Mouse (Mus musculus): ENCODE results near the gene Smpd4. TPM values are rescaled to one million over a fixed set of nuclear protein-coding genes. Genes with fewer than 3 reads are reported as not detected.

Gene Smpd4
- 10.5 and 12.4 TPM in 2 replicates for polyA plus RNA-seq (2015; fragmentation: Nextera tagmentation; extraction: Ambion mirVana)

DNA sequence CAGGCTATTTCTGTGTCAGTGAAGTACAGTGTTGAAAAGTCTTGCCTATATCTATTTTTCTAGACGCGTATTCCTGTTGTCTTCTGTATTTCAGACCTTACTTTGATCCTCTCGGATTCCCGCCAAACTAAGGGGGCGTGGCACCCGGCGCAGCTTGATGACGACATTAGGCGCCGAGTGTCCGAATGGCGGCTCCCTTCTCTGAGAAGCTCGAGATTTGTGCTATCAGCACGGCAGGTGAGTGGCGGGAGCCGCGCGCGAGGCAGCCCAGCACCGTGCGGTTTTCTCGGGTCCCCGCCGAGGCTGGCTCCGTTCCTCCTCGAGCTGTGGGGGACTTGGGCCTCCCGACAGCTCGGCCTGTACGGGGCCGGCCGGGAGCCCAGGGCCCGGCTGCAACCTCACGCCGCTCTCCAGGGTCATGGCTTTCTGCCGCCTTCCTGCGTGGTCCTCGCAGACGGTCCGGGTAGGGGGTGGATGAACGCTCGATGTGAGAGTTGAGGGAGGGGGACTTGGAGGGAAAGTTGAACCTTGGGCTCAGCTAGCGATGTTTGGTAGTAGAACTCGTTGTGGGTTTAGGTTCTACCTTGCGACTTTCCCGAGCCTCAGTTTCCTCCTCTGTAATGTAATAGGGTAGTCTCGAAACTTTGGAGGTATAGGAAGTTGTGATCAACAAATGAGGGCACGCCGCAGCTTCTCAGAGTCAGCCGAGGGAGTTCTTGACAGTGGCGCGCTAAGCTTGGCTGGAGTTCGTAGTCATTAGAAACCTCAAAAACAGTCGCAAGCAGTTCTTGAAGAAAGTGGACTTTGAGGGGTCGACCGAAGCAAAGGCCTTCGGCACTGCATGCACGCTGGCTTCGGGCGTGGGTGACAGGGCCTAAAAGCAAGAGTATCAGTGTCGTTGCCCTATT, at the start of gene Smpd4:
Gene Smpd4, plus strand, starts transcription at position 157 of the 908 bp plus-strand sequence.

DNA sequence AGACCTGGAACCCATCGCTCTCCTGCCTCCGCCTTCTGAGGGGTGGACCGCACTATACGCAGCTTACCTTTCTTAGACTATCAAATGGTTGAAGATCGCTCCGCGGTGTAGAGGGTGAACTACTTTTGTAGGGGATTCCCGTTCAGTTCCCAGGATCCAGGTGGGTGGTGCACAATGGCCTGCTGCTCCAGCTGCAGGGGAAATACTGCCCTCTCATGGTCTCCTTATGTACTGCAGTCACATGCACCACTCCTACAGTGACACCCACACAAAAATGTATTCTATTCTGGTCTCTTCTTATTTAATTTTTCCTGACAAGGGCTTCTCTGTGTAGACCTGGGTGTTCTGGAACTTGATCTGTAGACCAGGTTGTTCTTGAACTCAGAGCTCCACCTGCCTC, 36.1 kb upstream of the Smpd4 start, which contains the start of gene Slc7a4:
Gene Slc7a4, minus strand, starts transcription at position 151 of the 400 bp plus-strand sequence.

DNA sequence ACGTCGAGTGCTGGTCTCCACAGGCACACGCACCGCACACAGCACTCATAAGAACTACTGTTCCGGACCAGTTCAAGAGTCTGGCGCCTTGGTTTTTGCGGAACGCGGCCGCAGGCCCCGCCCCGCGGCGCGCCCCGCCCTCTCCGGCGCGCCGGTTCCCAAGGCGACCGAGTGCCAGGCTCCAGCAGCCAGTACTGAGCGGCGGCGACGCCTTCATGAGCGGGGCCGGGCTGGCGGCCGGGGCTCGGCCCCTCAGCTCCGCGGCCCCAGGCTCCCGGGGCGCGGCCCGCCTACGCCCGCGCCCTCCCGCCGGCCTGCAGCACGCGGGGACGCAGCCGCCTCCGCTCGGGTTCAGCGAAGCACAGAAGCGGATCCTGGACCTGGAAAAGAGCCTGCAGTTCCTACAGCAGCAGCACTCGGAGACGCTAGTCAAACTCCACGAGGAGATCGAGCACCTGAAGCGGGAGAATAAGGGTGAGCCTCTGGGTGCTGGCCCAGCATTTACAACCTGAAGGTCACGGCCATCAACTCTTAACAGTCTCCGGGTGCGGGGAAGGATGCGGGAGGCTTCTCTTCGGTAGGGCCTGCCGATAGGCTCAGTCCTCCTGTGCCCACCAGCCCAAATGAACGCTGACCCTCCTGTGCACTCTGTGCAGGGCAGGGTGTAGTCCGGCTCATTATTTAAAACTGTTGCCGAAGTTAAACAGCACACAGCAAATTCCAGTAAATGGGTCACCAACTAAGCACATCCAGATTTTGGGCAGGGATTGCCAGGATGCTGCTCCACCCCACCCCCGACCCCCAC, 27.4 kb downstream of the Smpd4 start, which contains the start of gene Ccdc74a:
Gene Ccdc74a, plus strand, starts transcription at position 161 of the 805 bp plus-strand sequence.

Other genes starting within 250 kb of the Smpd4 start
- 10.1 and 11.3 TPM in 2 replicates for gene Snap29, start 213.4 kb upstream of the Smpd4 start, polyA plus RNA-seq (2015; fragmentation: Nextera tagmentation; extraction: Ambion mirVana)
- gene Pi4ka, start 213.0 kb upstream of the Smpd4 start, polyA plus RNA-seq (2015; fragmentation: Nextera tagmentation; extraction: Ambion mirVana), result 18.3 and 19.6 TPM in 2 replicates
- gene Crkl, start 167.4 kb upstream of the Smpd4 start, polyA plus RNA-seq (2015; fragmentation: Nextera tagmentation; extraction: Ambion mirVana), result 33.2 and 39.0 TPM in 2 replicates
- gene Aifm3, start 129.7 kb upstream of the Smpd4 start, polyA plus RNA-seq (2015; fragmentation: Nextera tagmentation; extraction: Ambion mirVana), result 2.3 and 6.2 TPM in 2 replicates
- gene Lztr1, start 110.7 kb upstream of the Smpd4 start, polyA plus RNA-seq (2015; fragmentation: Nextera tagmentation; extraction: Ambion mirVana), result 42.0 and 49.2 TPM in 2 replicates
- 54.2 and 57.5 TPM in 2 replicates for gene Thap7, start 88.2 kb upstream of the Smpd4 start, polyA plus RNA-seq (2015; fragmentation: Nextera tagmentation; extraction: Ambion mirVana)
- 0.30 and 0.52 TPM in 2 replicates for gene Lrrc74b, start 58.1 kb upstream of the Smpd4 start, polyA plus RNA-seq (2015; fragmentation: Nextera tagmentation; extraction: Ambion mirVana)
- gene P2rx6, start 57.5 kb upstream of the Smpd4 start, polyA plus RNA-seq (2015; fragmentation: Nextera tagmentation; extraction: Ambion mirVana), result 0.81 and 0.96 TPM in 2 replicates
- 10.7 and 23.6 TPM in 2 replicates for gene Slc7a4, start 36.1 kb upstream of the Smpd4 start, polyA plus RNA-seq (2015; fragmentation: Nextera tagmentation; extraction: Ambion mirVana)
- gene Ccdc74a, start 27.1 kb downstream of the Smpd4 start, polyA plus RNA-seq (2015; fragmentation: Nextera tagmentation; extraction: Ambion mirVana), result 11.4 and 16.4 TPM in 2 replicates
- gene Med15, start 113.5 kb downstream of the Smpd4 start, polyA plus RNA-seq (2015; fragmentation: Nextera tagmentation; extraction: Ambion mirVana), result 21.9 and 32.5 TPM in 2 replicates
- gene Klhl22, start 140.3 kb downstream of the Smpd4 start, polyA plus RNA-seq (2015; fragmentation: Nextera tagmentation; extraction: Ambion mirVana), result 31.6 and 40.0 TPM in 2 replicates
- gene Scarf2, start 177.9 kb downstream of the Smpd4 start, polyA plus RNA-seq (2015; fragmentation: Nextera tagmentation; extraction: Ambion mirVana), result 18.1 and 30.6 TPM in 2 replicates
- gene B830017H08Rik, start 213.8 kb downstream of the Smpd4 start, polyA plus RNA-seq (2015; fragmentation: Nextera tagmentation; extraction: Ambion mirVana), result not detected in 2 replicates
- gene Car15, start 219.0 kb downstream of the Smpd4 start, polyA plus RNA-seq (2015; fragmentation: Nextera tagmentation; extraction: Ambion mirVana), result 0.68 and 1.5 TPM in 2 replicates